Mouse (Mus musculus) midbrain, embryonic 12.5 days (tissue): ENCODE data around the gene Stat4. TPM values are rescaled to one million over a fixed set of nuclear protein-coding genes. Genes with fewer than 3 reads are reported as not detected.

Source experiments
- ATAC-seq: fragments of 200-750 bp; cut with Nextera tagmentation; 2 replicates; pipeline ENCODE4 v1.8.0; 2017; ENCODE audit warnings: low read depth, moderate TSS enrichment, moderate library complexity; ENCODE audit not compliant: low FRiP score
- H3K27ac ChIP-seq: fragments of 300-500 bp; sonication (generic); replicated peaks from 2 replicates; pipeline ENCODE4 v1.5.1; 2016; ENCODE audit warnings: mild to moderate bottlenecking
- H3K27me3 ChIP-seq: fragments of 300-500 bp; sonication (generic); 2 replicates; pipeline ENCODE4 v1.6.1; 2016; ENCODE audit warnings: mild to moderate bottlenecking
- H3K36me3 ChIP-seq: fragments of 300-500 bp; sonication (generic); 2 replicates; pipeline ENCODE4 v1.6.1; 2016
- H3K4me1 ChIP-seq: fragments of 300-500 bp; sonication (generic); 2 replicates; pipeline ENCODE4 v1.6.1; 2016
- H3K4me2 ChIP-seq: fragments of 300-500 bp; sonication (generic); replicated peaks from 2 replicates; pipeline ENCODE4 v1.6.1; 2016; ENCODE audit warnings: mild to moderate bottlenecking, moderate library complexity
- H3K4me3 ChIP-seq: fragments of 300-500 bp; sonication (generic); 2 replicates; pipeline ENCODE4 v1.5.1; 2016; ENCODE audit warnings: mild to moderate bottlenecking
- H3K9ac ChIP-seq: fragments of 300-500 bp; sonication (generic); replicated peaks from 2 replicates; pipeline ENCODE4 v1.6.1; 2016; ENCODE audit warnings: mild to moderate bottlenecking, moderate library complexity
- H3K9me3 ChIP-seq: fragments of 300-500 bp; sonication (generic); 2 replicates; pipeline ENCODE4 v1.6.1; 2016; ENCODE audit warnings: mild to moderate bottlenecking
- WGBS: fragments of 180-500 bp; shearing (Covaris S2); methylation state at CpG from one replicate; pipeline ENCODE4 v1.1.7; 2016; 5-methylcytosine and 5-hydroxymethylcytosine counted together
- polyA plus RNA-seq: library from polyadenylated mRNA; unstranded; fragments of >200 nt; fragmentation: Nextera tagmentation; extraction: Ambion mirVana; gene quantifications from 2 replicates; pipeline ENCODE4 v1.2.1, GENCODE M21; 2016

Stat4 gene
- polyA plus RNA-seq, 1 experiment from 2014 or later, result 3.1 TPM

- Histone ChIP-seq H3K27me3 (no peaks in the 10 kb centered on the region), H3K4me1 (peaks cover 24% of the 10 kb centered on the region), H3K9ac (no peak overlapping the region), H3K27ac (peak overlapping the region; percentile 43), H3K36me3 (no peaks in the 10 kb centered on the region), H3K4me3 (no peak overlapping the region), H3K4me2 (peak overlapping the region; percentile 24), H3K9me3 (no peaks in the 10 kb centered on the region)
- ATAC-seq, result peak; percentile 99
- 3% methylated on average over 10 of the region's 10 CpGs for WGBS
Observed at GRCm38 (mm10) chr1:52079724-52080367, 92.9 kb downstream of the Stat4 start.

- no peak for ATAC-seq
- peak overlapping the region; percentile 43 for H3K27ac ChIP-seq
- H3K9me3 ChIP-seq, result no peaks in the 10 kb centered on the region
- no peak overlapping the region for H3K4me3 ChIP-seq
- H3K4me2 ChIP-seq, result peak overlapping the region; percentile 24; the same call in 1 of the 2 replicates
- no peak overlapping the region for H3K9ac ChIP-seq
- WGBS, result 4% methylated on average over 8 of the region's 8 CpGs
- no peaks in the 10 kb centered on the region for H3K36me3 ChIP-seq
- H3K27me3 ChIP-seq, result no peaks in the 10 kb centered on the region
- peaks cover 24% of the 10 kb centered on the region for H3K4me1 ChIP-seq
Observed at GRCm38 (mm10) chr1:52080375-52080774, 93.4 kb downstream of the Stat4 start.

GRCm38 (mm10) chr1:52086236-52086635 is 99.3 kb downstream of the Stat4 start:
- Histone ChIP-seq H3K9ac (no peak overlapping the region), H3K4me2 (no peak overlapping the region), H3K4me3 (no peak overlapping the region), H3K9me3 (no peaks in the 10 kb centered on the region), H3K4me1 (no peaks in the 10 kb centered on the region; the same call in 1 of the 2 replicates), H3K27ac (no peak overlapping the region), H3K36me3 (no peaks in the 10 kb centered on the region), H3K27me3 (no peaks in the 10 kb centered on the region)
- no peak for ATAC-seq
- 47% methylated on average over 4 of the region's 4 CpGs for WGBS

GRCm38 (mm10) chr1:52087128-52087527 is 100.2 kb downstream of the Stat4 start:
- no peak overlapping the region for H3K9ac ChIP-seq
- no peaks in the 10 kb centered on the region; the same call in 1 of the 2 replicates for H3K4me1 ChIP-seq
- H3K4me3 ChIP-seq, result no peak overlapping the region
- H3K4me2 ChIP-seq, result no peak overlapping the region
- no peak for ATAC-seq
- 78% methylated on average over 1 of the region's 1 CpGs for WGBS
- H3K36me3 ChIP-seq, result no peaks in the 10 kb centered on the region
- H3K27me3 ChIP-seq, result no peaks in the 10 kb centered on the region
- no peaks in the 10 kb centered on the region for H3K9me3 ChIP-seq
- no peak overlapping the region for H3K27ac ChIP-seq

GRCm38 (mm10) chr1:52088634-52089033 is 101.7 kb downstream of the Stat4 start:
- Histone ChIP-seq H3K4me1 (no peaks in the 10 kb centered on the region; the same call in 1 of the 2 replicates), H3K36me3 (no peaks in the 10 kb centered on the region), H3K27ac (no peak overlapping the region), H3K4me2 (no peak overlapping the region), H3K4me3 (no peak overlapping the region), H3K9ac (no peak overlapping the region), H3K27me3 (no peaks in the 10 kb centered on the region), H3K9me3 (no peaks in the 10 kb centered on the region)
- ATAC-seq, result no peak
- 81% methylated on average over 4 of the region's 4 CpGs for WGBS

DNA sequence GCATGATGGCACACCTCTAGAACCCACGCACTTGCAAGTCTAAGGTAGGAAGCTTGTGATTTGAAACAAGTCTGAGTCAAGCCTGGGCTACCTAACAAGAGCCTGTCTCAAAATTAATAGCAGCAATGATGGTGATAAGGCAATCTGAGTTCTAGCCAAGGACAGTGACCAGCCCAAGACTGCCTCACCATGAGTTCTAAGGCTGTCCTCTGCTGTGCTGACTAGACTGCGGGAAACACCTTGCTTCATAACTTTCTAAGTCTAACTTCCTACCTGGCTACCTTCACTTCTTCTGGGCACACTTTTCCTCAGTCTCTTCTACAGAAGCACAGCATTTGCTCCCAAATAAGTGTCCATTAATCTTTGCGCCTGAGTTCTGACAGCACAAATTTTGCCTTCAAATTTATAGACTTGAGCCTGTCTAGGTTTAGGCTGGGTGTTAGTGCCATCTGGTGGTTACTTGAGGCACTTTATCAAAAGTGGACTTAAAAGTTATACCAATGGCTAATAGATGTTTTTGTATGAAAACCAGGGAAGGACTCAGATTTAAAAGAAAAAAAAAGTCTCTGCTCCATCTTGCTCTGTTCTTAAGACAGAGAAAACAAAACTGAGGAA is 111.8 kb downstream of the Stat4 start:
- Histone ChIP-seq H3K27me3 (no peaks in the 10 kb centered on the region), H3K27ac (no peak overlapping the region), H3K9ac (no peak overlapping the region), H3K36me3 (no peaks in the 10 kb centered on the region), H3K9me3 (no peaks in the 10 kb centered on the region), H3K4me1 (no peaks in the 10 kb centered on the region), H3K4me3 (no peak overlapping the region), H3K4me2 (no peak overlapping the region)
- 84% methylated on average over 3 of the region's 3 CpGs for WGBS
- no peak for ATAC-seq

- no peaks in the 10 kb centered on the region for H3K4me1 ChIP-seq
- H3K27ac ChIP-seq, result no peak overlapping the region
- H3K36me3 ChIP-seq, result no peaks in the 10 kb centered on the region
- H3K27me3 ChIP-seq, result no peaks in the 10 kb centered on the region
- 72% methylated on average over 6 of the region's 6 CpGs for WGBS
- H3K9ac ChIP-seq, result no peak overlapping the region
- no peak overlapping the region for H3K4me2 ChIP-seq
- no peak for ATAC-seq
- no peak overlapping the region for H3K4me3 ChIP-seq
- no peaks in the 10 kb centered on the region for H3K9me3 ChIP-seq
Observed at GRCm38 (mm10) chr1:52100496-52100895, 113.5 kb downstream of the Stat4 start.

GRCm38 (mm10) chr1:52102795-52103194 is 115.8 kb downstream of the Stat4 start:
- no peak overlapping the region for H3K4me3 ChIP-seq
- no peak for ATAC-seq
- WGBS, result 89% methylated on average over 8 of the region's 8 CpGs
- H3K9me3 ChIP-seq, result no peaks in the 10 kb centered on the region
- no peaks in the 10 kb centered on the region for H3K4me1 ChIP-seq
- H3K4me2 ChIP-seq, result no peak overlapping the region
- no peak overlapping the region for H3K9ac ChIP-seq
- no peaks in the 10 kb centered on the region for H3K27me3 ChIP-seq
- H3K27ac ChIP-seq, result no peak overlapping the region
- H3K36me3 ChIP-seq, result no peaks in the 10 kb centered on the region

- 93% methylated on average over 11 of the region's 11 CpGs for WGBS
- no peak overlapping the region for H3K27ac ChIP-seq
- H3K27me3 ChIP-seq, result no peaks in the 10 kb centered on the region
- H3K36me3 ChIP-seq, result no peaks in the 10 kb centered on the region
- no peak for ATAC-seq
- no peak overlapping the region for H3K9ac ChIP-seq
- H3K9me3 ChIP-seq, result no peaks in the 10 kb centered on the region
- H3K4me2 ChIP-seq, result no peak overlapping the region
- no peak overlapping the region for H3K4me3 ChIP-seq
- H3K4me1 ChIP-seq, result no peaks in the 10 kb centered on the region
Observed at GRCm38 (mm10) chr1:52107206-52107605, 120.3 kb downstream of the Stat4 start.

GRCm38 (mm10) chr1:52111217-52111616 is 124.3 kb downstream of the Stat4 start:
- H3K36me3 ChIP-seq, result no peaks in the 10 kb centered on the region
- H3K9me3 ChIP-seq, result no peaks in the 10 kb centered on the region
- no peak overlapping the region for H3K4me3 ChIP-seq
- H3K9ac ChIP-seq, result no peak overlapping the region
- ATAC-seq, result no peak
- no peak overlapping the region for H3K27ac ChIP-seq
- WGBS, result 69% methylated on average over 3 of the region's 3 CpGs
- H3K4me1 ChIP-seq, result peaks cover 6% of the 10 kb centered on the region
- H3K27me3 ChIP-seq, result no peaks in the 10 kb centered on the region
- no peak overlapping the region for H3K4me2 ChIP-seq

GRCm38 (mm10) chr1:52112301-52112700 is 125.4 kb downstream of the Stat4 start:
- H3K9me3 ChIP-seq, result no peaks in the 10 kb centered on the region

GRCm38 (mm10) chr1:52113067-52113665 is 126.2 kb downstream of the Stat4 start:
- 24% methylated on average over 7 of the region's 7 CpGs for WGBS
- Histone ChIP-seq H3K4me2 (peak overlapping the region; percentile 60), H3K4me3 (peak overlapping the region; percentile 36), H3K27ac (peak overlapping the region; percentile 72), H3K36me3 (no peaks in the 10 kb centered on the region), H3K27me3 (peaks cover 3% of the 10 kb centered on the region; the same call in 1 of the 2 replicates), H3K4me1 (peaks cover 6% of the 10 kb centered on the region), H3K9me3 (no peaks in the 10 kb centered on the region), H3K9ac (0 out of 2 replicates have a peak overlapping the region, but pooled peaks have one; percentile 47)
- peak; percentile 50 for ATAC-seq

More at GRCm38 (mm10) chr1:52112301-52112700, 125.4 kb downstream of the Stat4 start:
- no peaks in the 10 kb centered on the region for H3K36me3 ChIP-seq
- 94% methylated on average over 1 of the region's 1 CpGs for WGBS
- peaks cover 6% of the 10 kb centered on the region for H3K4me1 ChIP-seq
- H3K4me3 ChIP-seq, result no peak overlapping the region
- ATAC-seq, result no peak
- no peak overlapping the region for H3K4me2 ChIP-seq
- no peak overlapping the region for H3K9ac ChIP-seq
- no peak overlapping the region for H3K27ac ChIP-seq
- peaks cover 3% of the 10 kb centered on the region; the same call in 1 of the 2 replicates for H3K27me3 ChIP-seq
